Mouse (Mus musculus) G1E (cell line): ENCODE results near the gene Ube2n. TPM values are rescaled to one million over a fixed set of nuclear protein-coding genes. Genes with fewer than 3 reads are reported as not detected.
A peak's percentile ranks its signal among the peaks of the same experiment; 100 is the strongest.

Source experiments
- ATAC-seq: 2 replicates; pipeline ENCODE4 v1.8.0; 2016; ENCODE audit warnings: mild to moderate bottlenecking; ENCODE audit not compliant: insufficient number of reproducible peaks, poor library complexity, low FRiP score, severe bottlenecking; ENCODE audit errors: extremely low read depth
- DNase-seq: peaks from one replicate; pipeline ENCODE4 v3.0.0; 2012; ENCODE audit warnings: low spot score
- H3K27me3 ChIP-seq: 2 replicates; pipeline ENCODE4 v1.6.1; 2012; ENCODE audit warnings: mild to moderate bottlenecking, low read length, inconsistent platforms; ENCODE audit not compliant: insufficient read depth
- H3K36me3 ChIP-seq: replicated peaks from 2 replicates; pipeline ENCODE3; 2012; ENCODE audit warnings: mild to moderate bottlenecking, inconsistent platforms
- H3K4me1 ChIP-seq: 2 replicates; pipeline ENCODE4 v1.6.1; 2012; ENCODE audit warnings: low read depth, low read length, inconsistent platforms, mixed read lengths; ENCODE audit not compliant: insufficient read depth
- H3K4me3 ChIP-seq: 2 replicates; pipeline ENCODE4 v1.5.1; 2012; ENCODE audit warnings: low read depth, mild to moderate bottlenecking, inconsistent platforms, low read length, moderate library complexity, mixed read lengths
- H3K9me3 ChIP-seq: replicated peaks from 2 replicates; pipeline ENCODE4 v1.6.1; 2012; ENCODE audit warnings: inconsistent platforms
- CTCF ChIP-seq: IDR thresholded peaks from 2 replicates; pipeline ENCODE4 v1.5.1; 2012; ENCODE audit warnings: low read depth, low read length, inconsistent platforms, mixed read lengths
- GATA1 ChIP-seq: IDR thresholded peaks from 2 replicates; pipeline ENCODE4 v1.6.1; 2012; ENCODE audit warnings: borderline replicate concordance, low read length, inconsistent platforms, mixed read lengths
- GATA2 ChIP-seq: IDR thresholded peaks from 2 replicates; pipeline ENCODE4 v1.6.1; 2012; ENCODE audit warnings: low read depth, low read length, inconsistent platforms, borderline replicate concordance
- POLR2AphosphoS5 ChIP-seq: IDR thresholded peaks from 2 replicates; pipeline ENCODE4 v1.6.1; 2012; ENCODE audit warnings: low read depth, low read length, inconsistent platforms; ENCODE audit not compliant: insufficient replicate concordance
- TAL1 ChIP-seq: conservative IDR thresholded peaks from 2 replicates; pipeline ENCODE4 v1.6.1; 2012; ENCODE audit warnings: low read depth, low read length, inconsistent platforms, mixed read lengths
- polyA plus RNA-seq: library from polyadenylated mRNA; stranded (reverse); fragments of >175 nt; gene quantifications from 2 replicates; pipeline ENCODE4 v1.2.3, GENCODE M21; 2012
- total RNA-seq, 2 experiments: library from RNA; stranded (forward) in 1 of 2; stranded (reverse) in 1 of 2; fragments of 200-1000 nt in 1 of 2; fragments of >200 nt in 1 of 2; fragmentation: Nextera tagmentation in 1 of 2; gene quantifications; 2 replicates each; pipeline ENCODE4 v1.2.3; 2014 to 2017

Gene Ube2n
- 377 and 509 TPM in 2 replicates for total RNA-seq (2014; fragmentation: Nextera tagmentation)
- total RNA-seq (2017): 134 and 148 TPM in 2 replicates
- polyA plus RNA-seq: 47.3 and 56.1 TPM in 2 replicates

GRCm38 (mm10) chr10:95514656-95515292 is at the start of gene Ube2n:
Gene Ube2n, plus strand, starts transcription at chr10:95515145.
- Histone ChIP-seq H3K36me3 (peaks cover 11% of the 10 kb centered on the region), H3K27me3 (no peaks in the 10 kb centered on the region), H3K4me1 (peaks cover 39% of the 10 kb centered on the region), H3K4me3 (peak within 1 kb of the TSS; percentile 92), H3K9me3 (peaks cover 5% of the 10 kb centered on the region)
- DNase-seq (peak; percentile 92), ATAC-seq (peak; percentile 86)
- TF ChIP-seq TAL1 (no peak), GATA2 (no peak), CTCF (no peak), POLR2AphosphoS5 (no peak), GATA1 (no peak)

- Histone ChIP-seq H3K4me1 (no peaks in the 10 kb centered on the region), H3K36me3 (no peaks in the 10 kb centered on the region), H3K4me3 (no peak overlapping the region), H3K27me3 (peaks cover 4% of the 10 kb centered on the region), H3K9me3 (no peaks in the 10 kb centered on the region)
- TF ChIP-seq TAL1: no peak
- TF ChIP-seq POLR2AphosphoS5: no peak
- no peak for TF ChIP-seq CTCF
- TF ChIP-seq GATA2: no peak
- no peak for TF ChIP-seq GATA1
- ATAC-seq (no peak), DNase-seq (no peak)
These were observed 49.5 kb upstream of the Ube2n start for GRCm38 (mm10) chr10:95465485-95465896.

- ATAC-seq (no peak), DNase-seq (no peak)
- TF ChIP-seq POLR2AphosphoS5 (no peak), CTCF (no peak), TAL1 (no peak), GATA1 (no peak), GATA2 (no peak)
These were observed 46.1 kb upstream of the Ube2n start for GRCm38 (mm10) chr10:95468894-95469293.

GRCm38 (mm10) chr10:95471186-95471585 is 43.8 kb upstream of the Ube2n start:
- DNase-seq (no peak), ATAC-seq (no peak)
- Histone ChIP-seq H3K9me3 (no peaks in the 10 kb centered on the region), H3K36me3 (no peaks in the 10 kb centered on the region), H3K27me3 (peaks cover 9% of the 10 kb centered on the region; the same call in 1 of the 2 replicates), H3K4me3 (no peak overlapping the region), H3K4me1 (no peaks in the 10 kb centered on the region)
- TF ChIP-seq GATA1 (no peak), POLR2AphosphoS5 (no peak), CTCF (no peak), GATA2 (no peak), TAL1 (no peak)

More at GRCm38 (mm10) chr10:95468894-95469293, 46.1 kb upstream of the Ube2n start:
- H3K4me1 ChIP-seq: no peaks in the 10 kb centered on the region
- no peaks in the 10 kb centered on the region for H3K9me3 ChIP-seq
- peaks cover 7% of the 10 kb centered on the region for H3K27me3 ChIP-seq
- H3K4me3 ChIP-seq: no peak overlapping the region
- H3K36me3 ChIP-seq: no peaks in the 10 kb centered on the region

- H3K4me1 ChIP-seq: no peaks in the 10 kb centered on the region
- H3K4me3 ChIP-seq: no peak overlapping the region
- DNase-seq (no peak), ATAC-seq (no peak)
- H3K9me3 ChIP-seq: no peaks in the 10 kb centered on the region
- H3K36me3 ChIP-seq: no peaks in the 10 kb centered on the region
- peaks cover 9% of the 10 kb centered on the region; the same call in 1 of the 2 replicates for H3K27me3 ChIP-seq
- TF ChIP-seq CTCF (no peak), GATA2 (no peak), TAL1 (no peak), POLR2AphosphoS5 (no peak), GATA1 (no peak)
These were observed 42.9 kb upstream of the Ube2n start for GRCm38 (mm10) chr10:95471889-95472547.

- TF ChIP-seq TAL1: no peak
- TF ChIP-seq CTCF: peak; percentile 83
- Histone ChIP-seq H3K4me1 (no peaks in the 10 kb centered on the region), H3K27me3 (peaks cover 9% of the 10 kb centered on the region; the same call in 1 of the 2 replicates), H3K9me3 (no peaks in the 10 kb centered on the region), H3K36me3 (peaks cover 11% of the 10 kb centered on the region), H3K4me3 (no peak overlapping the region)
- peak; percentile 46 for DNase-seq
- peak; percentile 34; the same call in 1 of the 2 replicates for ATAC-seq
These were observed 39.0 kb upstream of the Ube2n start for GRCm38 (mm10) chr10:95475923-95476322.
